8 mouse cellular contexts compared by ENCODE assay signal in the genomic region with DNA sequence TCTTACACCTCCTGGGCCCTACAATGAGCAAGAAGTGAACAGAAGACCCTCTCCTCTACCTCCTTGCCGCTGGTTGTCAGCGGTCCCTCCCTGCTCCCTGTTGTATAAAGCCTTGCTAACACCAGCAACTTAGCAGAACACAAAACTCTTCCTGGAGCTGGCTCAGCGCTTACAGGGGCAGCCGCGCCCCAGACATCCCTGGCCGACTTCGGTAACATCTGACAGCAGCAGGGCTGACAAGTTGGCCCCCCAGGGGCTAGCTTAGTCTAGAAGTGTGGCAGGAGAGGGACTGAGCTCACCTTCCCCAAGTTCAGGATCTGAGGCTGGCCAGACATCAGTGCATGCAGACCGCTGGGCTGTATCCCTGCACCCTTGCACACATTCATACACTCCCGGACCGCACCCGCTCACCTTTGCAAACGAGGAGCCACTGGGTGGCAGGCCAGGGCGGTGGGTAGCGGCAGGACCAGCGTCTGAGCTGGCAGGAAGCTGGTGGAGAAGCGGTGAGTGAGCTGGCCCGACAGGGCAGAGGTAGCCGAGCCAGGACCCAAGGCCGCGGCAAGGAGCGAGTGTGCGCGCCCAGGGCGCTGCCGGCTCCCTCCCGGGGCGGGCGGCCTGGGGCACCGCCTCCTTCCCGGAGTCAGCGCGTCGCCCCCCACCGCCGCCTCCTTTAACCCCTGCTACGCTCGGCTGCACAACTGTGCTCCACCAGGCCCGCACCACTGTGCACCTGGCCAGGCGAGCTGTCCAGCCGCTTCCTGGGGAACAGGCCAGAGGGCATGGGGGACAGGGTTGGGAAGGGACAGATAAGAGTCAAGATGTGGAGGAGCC.
A peak's percentile ranks its signal among the peaks of the same experiment; 100 is the strongest.
DNase-seq lines count a peak whose midpoint lies in the region; ATAC-seq and TF ChIP-seq lines count a peak whose summit lies in the region.

No protein-coding gene starts in this region.

- peak overlapping the region; percentile 86 for H3K9ac ChIP-seq in lung, postnatal 0 days (replicated peaks; ENCODE audit: low read depth)

- under 1% methylated on average over 40 of the region's 40 CpGs for whole genome bisulfite sequencing in heart, embryonic 10.5 days
- 4% methylated on average over 29 of the region's 40 CpGs for WGBS in lung, postnatal 0 days

- no peak for TF ChIP-seq CTCF in E14TG2a.4 (conservative IDR thresholded peaks at IDR 0.05; ENCODE audit: low read length)
- TF ChIP-seq CTCF in lung, postnatal 0 days (IDR thresholded peaks at IDR 0.05) = peak; percentile 73

- peak overlapping the region; percentile 79 for H3K4me3 ChIP-seq in E14TG2a.4 (replicated peaks; ENCODE audit: low read length)
- peak overlapping the region; percentile 78 for H3K4me3 ChIP-seq in heart, embryonic 10.5 days
- peak overlapping the region; percentile 72 for H3K4me3 ChIP-seq in lung, postnatal 0 days (ENCODE audit: low read depth, low read length)

- peak; percentile 55 for ATAC-seq in common myeloid progenitor, adult 5-6 weeks (replicated peaks; ENCODE audit: low read depth, poor library complexity, severe bottlenecking)
- peak; percentile 73 for ATAC-seq in lung, postnatal 0 days
- ATAC-seq in activated CD4-positive, CD25-positive, alpha-beta regulatory T cell, adult 4 months = no peak

- H3K9me3 ChIP-seq in E14TG2a.4 (ENCODE audit: low read length) = no peaks in the 10 kb centered on the region
- no peaks in the 10 kb centered on the region for H3K9me3 ChIP-seq in heart, embryonic 10.5 days
- no peaks in the 10 kb centered on the region for H3K9me3 ChIP-seq in lung, postnatal 0 days (ENCODE audit: low read length)

- peak overlapping the region; percentile 90 for H3K27ac ChIP-seq in heart, embryonic 10.5 days
- H3K27ac ChIP-seq in lung, postnatal 0 days (ENCODE audit: low read length) = peak overlapping the region; percentile 97

- no peaks in the 10 kb centered on the region for H3K36me3 ChIP-seq in E14TG2a.4 (ENCODE audit: insufficient read depth, low read length)
- H3K36me3 ChIP-seq in heart, embryonic 10.5 days = no peaks in the 10 kb centered on the region
- peaks cover 4% of the 10 kb centered on the region; the same call in 1 of the 2 replicates for H3K36me3 ChIP-seq in lung, postnatal 0 days (ENCODE audit: insufficient read depth, low read length)

- peak overlapping the region; percentile 81 for H3K4me2 ChIP-seq in lung, postnatal 0 days (replicated peaks; ENCODE audit: low read depth, low read length)

- TF ChIP-seq EP300 in lung, postnatal 0 days (IDR thresholded peaks at IDR 0.05) = no peak

- H3K27me3 ChIP-seq in E14TG2a.4 (ENCODE audit: insufficient read depth, low read length) = peaks cover 88% of the 10 kb centered on the region
- no peaks in the 10 kb centered on the region for H3K27me3 ChIP-seq in heart, embryonic 10.5 days (ENCODE audit: insufficient read depth, poor library complexity, severe bottlenecking)
- no peaks in the 10 kb centered on the region for H3K27me3 ChIP-seq in lung, postnatal 0 days (replicated peaks; ENCODE audit: insufficient read depth, low read length)

- H3K4me1 ChIP-seq in E14TG2a.4 (replicated peaks; ENCODE audit: low read depth, low read length) = peaks cover 23% of the 10 kb centered on the region
- H3K4me1 ChIP-seq in heart, embryonic 10.5 days = peaks cover 90% of the 10 kb centered on the region
- H3K4me1 ChIP-seq in lung, postnatal 0 days (ENCODE audit: insufficient read depth, low read depth, low read length) = peaks cover 39% of the 10 kb centered on the region

- DNase-seq in heart, embryonic 10.5 days (ENCODE audit: low spot score) = peak; percentile 86
- DNase-seq in kidney, adult 9 months = peak; percentile 90
- peak; percentile 82 for DNase-seq in lung, postnatal 0 days (ENCODE audit: low spot score)
- peak; percentile 78 for DNase-seq in ovary, postnatal 36 days (ENCODE audit: low spot score)
- DNase-seq in Muller cell, postnatal 12 days (ENCODE audit: inconsistent ontology term) = no peak
